Mouse (Mus musculus): ENCODE data around the gene Olfr250. TPM values are rescaled to one million over a fixed set of nuclear protein-coding genes. Genes with fewer than 3 reads are reported as not detected.

Gene Olfr250
- not detected for total RNA-seq (2023)

GRCm38 (mm10) chr9:38366596-38366995 lies at the start of gene Olfr250:
TSS of gene Olfr250 (plus strand) at chr9:38366896.

GRCm38 (mm10) chr9:38328760-38329159 lies 37.9 kb upstream of the Olfr250 start, which contains the start of gene Olfr25:
TSS of gene Olfr25 (plus strand) at chr9:38329060.

GRCm38 (mm10) chr9:38348111-38348510 lies 18.6 kb upstream of the Olfr250 start, which contains the start of gene Olfr898:
TSS of gene Olfr898 (plus strand) at chr9:38348411.

GRCm38 (mm10) chr9:38376786-38377185 lies 10.1 kb downstream of the Olfr250 start, which contains the start of gene Olfr251:
TSS of gene Olfr251 (plus strand) at chr9:38377086.

GRCm38 (mm10) chr9:38401398-38401797 lies 34.7 kb downstream of the Olfr250 start, which contains the start of gene Olfr147:
TSS of gene Olfr147 (plus strand) at chr9:38401698.

Other genes with a start within 250 kb of the Olfr250 start
- not detected for gene Olfr890, start 224.4 kb upstream of the Olfr250 start, total RNA-seq (2023)
- not detected for gene Olfr891, start 186.1 kb upstream of the Olfr250 start, total RNA-seq (2023)
- not detected for gene Olfr893, start 158.5 kb upstream of the Olfr250 start, total RNA-seq (2023)
- gene Olfr894, start 148.8 kb upstream of the Olfr250 start, total RNA-seq (2023): not detected
- not detected for gene Olfr143, start 114.1 kb upstream of the Olfr250 start, total RNA-seq (2023)
- gene Olfr895, start 99.0 kb upstream of the Olfr250 start, total RNA-seq (2023): not detected
- gene Olfr896-ps1, start 75.8 kb upstream of the Olfr250 start, total RNA-seq (2023): not detected
- not detected for gene Olfr25, start 37.8 kb upstream of the Olfr250 start, total RNA-seq (2023)
- gene Olfr898, start 18.5 kb upstream of the Olfr250 start, total RNA-seq (2023): not detected
- not detected for gene Olfr251, start 10.2 kb downstream of the Olfr250 start, total RNA-seq (2023)
- gene Olfr147, start 34.8 kb downstream of the Olfr250 start, total RNA-seq (2023): not detected
- gene Olfr901, start 62.6 kb downstream of the Olfr250 start, total RNA-seq (2023): not detected
- gene Olfr902, start 80.8 kb downstream of the Olfr250 start, total RNA-seq (2023): not detected
- gene Olfr904, start 96.2 kb downstream of the Olfr250 start, total RNA-seq (2023): not detected
- not detected for gene Olfr905, start 104.2 kb downstream of the Olfr250 start, total RNA-seq (2023)
- not detected for gene Olfr906, start 120.2 kb downstream of the Olfr250 start, total RNA-seq (2023)
- gene Olfr907, start 128.9 kb downstream of the Olfr250 start, total RNA-seq (2023): not detected
- not detected for gene Olfr911-ps1, start 154.7 kb downstream of the Olfr250 start, total RNA-seq (2023)
- not detected for gene Olfr910, start 171.0 kb downstream of the Olfr250 start, total RNA-seq (2023)
- not detected for gene Olfr912, start 213.3 kb downstream of the Olfr250 start, total RNA-seq (2023)
- not detected for gene Olfr913, start 225.9 kb downstream of the Olfr250 start, total RNA-seq (2023)
- not detected for gene Olfr914, start 238.2 kb downstream of the Olfr250 start, total RNA-seq (2023)

Measured in neutrophil, adult 83 days (primary cell).